Mouse (Mus musculus): ENCODE results near the gene Mapt.

- TF ChIP-seq CTCF (conservative IDR thresholded peaks at IDR 0.05; ENCODE audit: insufficient read depth, insufficient read length, low read depth, low read length): peak; percentile 66
- TF ChIP-seq POLR2A (IDR thresholded peaks at IDR 0.05; ENCODE audit: low read depth, low read length): no peak
Measured at GRCm38 (mm10) chr11:104289199-104290031, 58.2 kb downstream of the Mapt start.
